Mouse (Mus musculus) CH12.LX (cell line): ENCODE measurements around the gene Fkbp1b.

Experiments
- CTCF ChIP-seq, 2 experiments: IDR thresholded peaks in 1 of 2; conservative IDR thresholded peaks in 1 of 2; 2 replicates each; pipeline ENCODE4 v1.5.1; 2011 to 2012; ENCODE audit warnings: low read depth in 2 of 2, low read length in 2 of 2, improper control_type of control experiment in 1 of 2, inconsistent platforms in 1 of 2, mild to moderate bottlenecking in 1 of 2, moderate library complexity in 1 of 2
- EP300 ChIP-seq: IDR thresholded peaks from 2 replicates; pipeline ENCODE4 v1.6.1; 2011; ENCODE audit warnings: low read length, improper control_type of control experiment
- MAX ChIP-seq: IDR thresholded peaks from 2 replicates; pipeline ENCODE4 v1.6.1; 2011; ENCODE audit warnings: low read length, improper control_type of control experiment
- MYC ChIP-seq: IDR thresholded peaks from 2 replicates; pipeline ENCODE4 v1.6.1; 2011; ENCODE audit warnings: low read depth, mild to moderate bottlenecking, improper control_type of control experiment, low read length
- POLR2AphosphoS2 ChIP-seq: IDR thresholded peaks from 2 replicates; pipeline ENCODE4 v1.6.1; 2011; ENCODE audit warnings: low read depth, low read length, improper control_type of control experiment
- TBP ChIP-seq: conservative IDR thresholded peaks from 2 replicates; pipeline ENCODE4 v1.6.1; 2011; ENCODE audit warnings: low read depth, low read length, improper control_type of control experiment
- TCF12 ChIP-seq: IDR thresholded peaks from 2 replicates; pipeline ENCODE4 v1.6.1; 2014; ENCODE audit warnings: low read depth, mild to moderate bottlenecking, inconsistent platforms, low read length, improper control_type of control experiment
- USF1 ChIP-seq: IDR thresholded peaks from 2 replicates; pipeline ENCODE4 v1.6.1; 2014; ENCODE audit warnings: low read depth, mild to moderate bottlenecking, inconsistent platforms, low read length, improper control_type of control experiment
- ZC3H11A ChIP-seq: IDR thresholded peaks from 2 replicates; pipeline ENCODE4 v1.6.1; 2012; ENCODE audit warnings: low read depth, mild to moderate bottlenecking, inconsistent platforms, low read length, improper control_type of control experiment
- ZKSCAN1 ChIP-seq: IDR thresholded peaks from 2 replicates; pipeline ENCODE4 v1.6.1; 2012; ENCODE audit warnings: low read depth, inconsistent platforms, low read length, improper control_type of control experiment, borderline replicate concordance

GRCm38 (mm10) chr12:4842456-4842855 is 1.1 kb upstream of the Fkbp1b start:
- TF ChIP-seq ZKSCAN1 (no peak), MAX (no peak), CTCF (conservative IDR thresholded peaks at IDR 0.05 in 1 of 2, IDR thresholded peaks at IDR 0.05 in 1 of 2; ENCODE audit: low read depth in 2 of 2, low read length in 2 of 2) (no peak), TBP (no peak), EP300 (no peak), POLR2AphosphoS2 (no peak), USF1 (no peak), ZC3H11A (no peak), TCF12 (no peak), MYC (no peak)
